Mouse (Mus musculus) embryo, embryonic 11 days (tissue): Measurements from ENCODE around the gene Rock2.
A peak's percentile ranks its signal among the peaks of the same experiment; 100 is the strongest.

Experiments used
- DNase-seq: peaks from one replicate; pipeline ENCODE4 v3.0.0-alpha.2; 2015

Gene Rock2

GRCm38 (mm10) chr12:16872926-16873464, 21.7 kb upstream of the Rock2 start:
- DNase-seq = no peak

- no peak for DNase-seq
Observed at GRCm38 (mm10) chr12:16873549-16873948, 21.1 kb upstream of the Rock2 start.

- DNase-seq = no peak
Observed at GRCm38 (mm10) chr12:16874086-16874485, 20.6 kb upstream of the Rock2 start.

GRCm38 (mm10) chr12:16875269-16875668, 19.4 kb upstream of the Rock2 start:
- no peak for DNase-seq

- DNase-seq = no peak
Observed at GRCm38 (mm10) chr12:16875678-16876077, 19.0 kb upstream of the Rock2 start.

GRCm38 (mm10) chr12:16876667-16877066, 18.0 kb upstream of the Rock2 start:
- no peak for DNase-seq

- DNase-seq = no peak
Observed at GRCm38 (mm10) chr12:16877141-16877540, 17.6 kb upstream of the Rock2 start.

- DNase-seq = no peak
Observed at GRCm38 (mm10) chr12:16877679-16878078, 17.0 kb upstream of the Rock2 start.

GRCm38 (mm10) chr12:16879369-16879768, 15.3 kb upstream of the Rock2 start:
- DNase-seq = no peak

- no peak for DNase-seq
Observed at GRCm38 (mm10) chr12:16880077-16880476, 14.6 kb upstream of the Rock2 start.

- DNase-seq = no peak
Observed at GRCm38 (mm10) chr12:16882442-16882841, 12.3 kb upstream of the Rock2 start.

- DNase-seq = no peak
Observed at GRCm38 (mm10) chr12:16883111-16883510, 11.6 kb upstream of the Rock2 start.

GRCm38 (mm10) chr12:16884534-16884933, 10.2 kb upstream of the Rock2 start:
- no peak for DNase-seq

- no peak for DNase-seq
Observed at GRCm38 (mm10) chr12:16886354-16886753, 8.3 kb upstream of the Rock2 start.

- no peak for DNase-seq
Observed at GRCm38 (mm10) chr12:16893039-16893438, 1.7 kb upstream of the Rock2 start.

- no peak for DNase-seq
Observed at GRCm38 (mm10) chr12:16893656-16894395, 869 bp upstream of the Rock2 start.

- DNase-seq = peak; percentile 59
Observed at GRCm38 (mm10) chr12:16895221-16895928, 680 bp downstream of the Rock2 start.

GRCm38 (mm10) chr12:16896073-16896789, 1.5 kb downstream of the Rock2 start:
- no peak for DNase-seq

- DNase-seq = no peak
Observed at GRCm38 (mm10) chr12:16897225-16897624, 2.5 kb downstream of the Rock2 start.

- DNase-seq = no peak
Observed at GRCm38 (mm10) chr12:16898221-16898620, 3.5 kb downstream of the Rock2 start.

GRCm38 (mm10) chr12:16898790-16899189, 4.1 kb downstream of the Rock2 start:
- DNase-seq = no peak

GRCm38 (mm10) chr12:16900625-16901222, 6.0 kb downstream of the Rock2 start:
- no peak for DNase-seq
